Mouse (Mus musculus): ENCODE results near the gene Pax3. TPM values are rescaled to one million over a fixed set of nuclear protein-coding genes. Genes with fewer than 3 reads are reported as not detected.
A peak's percentile ranks its signal among the peaks of the same experiment; 100 is the strongest.

Pax3 gene
- polyA plus RNA-seq, 1 experiment from 2014 or later = 82.3 TPM

DNA sequence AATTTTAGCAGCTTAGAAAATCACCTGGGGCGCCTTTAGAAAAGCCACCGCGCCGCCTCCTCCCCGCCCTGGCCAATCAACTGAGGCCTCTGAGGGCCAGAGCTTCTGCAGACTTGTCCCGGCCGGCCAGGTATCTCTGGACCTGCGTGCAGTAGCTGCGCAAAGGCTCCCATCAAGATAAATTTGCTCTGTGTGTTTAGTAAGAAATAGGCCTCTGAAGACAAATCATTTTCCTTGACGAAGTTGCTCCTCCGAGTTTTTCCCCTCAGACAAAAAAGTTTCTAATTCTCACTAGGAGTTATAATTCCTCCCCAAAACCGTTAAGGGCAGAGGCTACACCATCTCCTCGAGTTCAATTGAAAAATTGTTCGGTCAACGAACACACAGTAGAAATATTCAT, 13.6 kb upstream of the Pax3 start:
- Histone ChIP-seq H3K9me3 (no peaks in the 10 kb centered on the region), H3K4me3 (peak overlapping the region; percentile 6; the same call in 1 of the 2 replicates), H3K9ac (peak overlapping the region; percentile 6; the same call in 1 of the 2 replicates), H3K4me1 (peaks cover 9% of the 10 kb centered on the region), H3K27me3 (peaks cover 94% of the 10 kb centered on the region), H3K27ac (no peak overlapping the region), H3K36me3 (no peaks in the 10 kb centered on the region), H3K4me2 (peak overlapping the region; percentile 41)
- ATAC-seq (ENCODE audit: insufficient number of reproducible peaks, insufficient read depth, low FRiP score, low TSS enrichment, low read depth) = no peak
- WGBS = under 1% methylated on average over 15 of the region's 15 CpGs

DNA sequence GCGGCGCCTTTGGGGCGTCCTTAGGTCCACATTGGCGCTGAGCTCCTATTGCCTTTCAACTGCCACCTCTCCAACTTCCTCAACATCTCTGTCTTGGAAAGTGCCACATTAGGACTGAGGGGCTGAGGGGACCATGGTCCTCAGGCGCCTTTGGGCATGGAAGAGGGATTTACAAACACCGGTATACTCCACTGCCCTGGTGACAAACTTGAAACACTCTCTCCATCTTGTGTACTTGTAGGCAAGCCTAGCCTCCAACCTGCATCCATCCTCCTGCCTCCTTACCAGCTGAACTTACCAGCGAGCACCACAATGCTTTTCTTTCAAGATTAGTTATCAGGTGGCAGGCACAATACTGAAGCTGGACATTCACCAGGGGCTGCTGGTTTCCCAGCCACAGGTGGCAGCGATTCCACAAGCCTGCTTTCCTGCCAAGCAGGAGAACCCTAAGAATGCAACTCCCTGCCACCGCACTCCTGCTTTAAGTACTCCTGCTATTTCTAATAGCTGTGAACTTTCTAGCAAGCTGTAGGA, 11.4 kb upstream of the Pax3 start:
- WGBS = 30% methylated on average over 9 of the region's 9 CpGs
- Histone ChIP-seq H3K4me3 (no peak overlapping the region), H3K4me1 (peaks cover 13% of the 10 kb centered on the region), H3K9me3 (no peaks in the 10 kb centered on the region), H3K27me3 (peaks cover 96% of the 10 kb centered on the region), H3K4me2 (no peak overlapping the region), H3K36me3 (no peaks in the 10 kb centered on the region), H3K27ac (no peak overlapping the region), H3K9ac (no peak overlapping the region)
- no peak for ATAC-seq (ENCODE audit: insufficient number of reproducible peaks, insufficient read depth, low FRiP score, low TSS enrichment, low read depth)

DNA sequence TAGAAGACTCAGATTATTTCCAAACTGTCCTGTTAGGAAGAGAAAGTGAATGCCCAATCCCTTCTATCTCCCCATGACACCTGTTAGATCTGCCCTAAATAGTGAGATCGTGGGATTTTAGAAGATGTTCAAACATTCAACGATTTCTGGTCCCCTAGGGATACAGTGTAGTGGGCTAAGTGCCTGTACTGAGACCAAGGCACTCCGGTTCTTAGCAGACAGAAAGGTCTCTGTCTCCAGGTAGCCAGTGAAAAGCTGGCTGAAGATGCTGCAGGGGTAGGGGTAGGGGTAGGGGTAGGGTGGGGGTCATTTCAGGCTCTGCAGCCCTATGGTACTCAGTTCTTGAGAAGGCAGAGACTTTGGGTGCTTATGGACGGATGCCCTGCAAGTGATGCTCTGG, 7.4 kb upstream of the Pax3 start:
- no peaks in the 10 kb centered on the region for H3K36me3 ChIP-seq
- peaks cover 32% of the 10 kb centered on the region for H3K4me1 ChIP-seq
- peak overlapping the region; percentile 45 for H3K4me3 ChIP-seq
- H3K27ac ChIP-seq = no peak overlapping the region
- peaks cover 88% of the 10 kb centered on the region for H3K27me3 ChIP-seq
- H3K4me2 ChIP-seq = peak overlapping the region; percentile 70
- peak overlapping the region; percentile 70; the same call in 1 of the 2 replicates for H3K9ac ChIP-seq
- 45% methylated on average over 4 of the region's 4 CpGs for WGBS
- ATAC-seq (ENCODE audit: insufficient number of reproducible peaks, insufficient read depth, low FRiP score, low TSS enrichment, low read depth) = no peak
- no peaks in the 10 kb centered on the region for H3K9me3 ChIP-seq

DNA sequence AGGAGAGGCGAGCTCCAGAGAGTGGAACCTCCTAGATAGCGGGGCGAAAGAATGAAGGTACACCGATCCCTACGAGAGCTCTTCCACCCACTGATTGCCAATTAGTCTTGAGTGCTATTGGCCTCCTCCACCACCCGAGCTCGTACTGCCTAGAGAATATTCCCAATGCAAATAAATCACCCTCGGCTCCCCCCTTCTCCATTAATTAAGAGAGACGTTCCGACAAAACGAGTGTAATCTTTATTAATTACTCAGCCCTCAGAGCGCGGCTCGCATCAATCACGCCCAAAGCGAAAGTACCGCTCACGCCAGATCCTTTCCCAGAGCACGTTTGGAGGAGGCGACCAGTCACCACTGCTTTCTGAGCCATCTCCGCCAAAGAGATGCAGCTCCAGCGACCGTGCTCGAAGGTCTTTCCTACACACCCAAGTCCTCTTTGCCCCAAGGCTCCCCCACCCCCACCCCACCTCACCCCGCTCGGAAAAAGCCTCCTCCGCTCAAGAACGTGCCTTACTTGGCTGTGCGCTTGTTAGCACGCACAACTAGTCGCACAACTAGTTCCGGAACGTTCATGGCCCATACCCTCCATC, 6.8 kb upstream of the Pax3 start:
- under 1% methylated on average over 33 of the region's 33 CpGs for WGBS
- Histone ChIP-seq H3K27me3 (peaks cover 88% of the 10 kb centered on the region), H3K9me3 (no peaks in the 10 kb centered on the region), H3K4me2 (peak overlapping the region; percentile 70), H3K27ac (peak overlapping the region; percentile 64), H3K4me1 (peaks cover 37% of the 10 kb centered on the region), H3K9ac (peak overlapping the region; percentile 70), H3K36me3 (no peaks in the 10 kb centered on the region), H3K4me3 (peak overlapping the region; percentile 45)
- ATAC-seq (ENCODE audit: insufficient number of reproducible peaks, insufficient read depth, low FRiP score, low TSS enrichment, low read depth) = 0 out of 2 replicates have a peak, but pooled peaks have one; percentile 23

DNA sequence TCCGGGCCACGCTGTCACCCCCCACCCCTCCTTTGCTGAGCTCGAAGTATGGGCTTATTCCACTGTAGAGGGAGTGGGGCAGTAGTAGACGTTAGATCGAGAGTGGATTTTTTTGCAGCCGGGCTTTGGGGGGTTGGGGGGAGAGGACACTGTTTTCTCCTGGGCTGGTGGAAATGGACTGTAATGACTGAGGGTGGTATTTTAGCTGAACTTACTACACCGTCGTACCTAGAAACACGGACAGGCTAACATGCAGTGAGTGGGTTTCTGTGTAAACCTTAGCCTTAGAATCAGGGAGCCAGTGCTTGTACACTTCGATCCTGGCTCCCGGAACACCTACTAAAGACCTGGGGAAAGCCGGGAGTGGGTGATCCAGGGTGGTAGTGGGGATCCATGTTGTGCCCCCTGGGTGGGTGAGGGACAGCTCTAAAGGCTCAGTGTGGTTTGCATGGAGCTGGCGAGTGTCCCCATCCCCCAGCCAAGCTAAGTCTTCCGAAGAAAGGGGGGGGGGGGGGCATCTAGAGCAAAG, 6.2 kb upstream of the Pax3 start:
- H3K9me3 ChIP-seq = no peaks in the 10 kb centered on the region
- H3K4me2 ChIP-seq = peak overlapping the region; percentile 70
- 2% methylated on average over 14 of the region's 14 CpGs for WGBS
- H3K27ac ChIP-seq = peak overlapping the region; percentile 64
- peaks cover 85% of the 10 kb centered on the region for H3K27me3 ChIP-seq
- peak overlapping the region; percentile 45 for H3K4me3 ChIP-seq
- no peak for ATAC-seq (ENCODE audit: insufficient number of reproducible peaks, insufficient read depth, low FRiP score, low TSS enrichment, low read depth)
- peak overlapping the region; percentile 70 for H3K9ac ChIP-seq
- H3K36me3 ChIP-seq = no peaks in the 10 kb centered on the region
- H3K4me1 ChIP-seq = peaks cover 42% of the 10 kb centered on the region

DNA sequence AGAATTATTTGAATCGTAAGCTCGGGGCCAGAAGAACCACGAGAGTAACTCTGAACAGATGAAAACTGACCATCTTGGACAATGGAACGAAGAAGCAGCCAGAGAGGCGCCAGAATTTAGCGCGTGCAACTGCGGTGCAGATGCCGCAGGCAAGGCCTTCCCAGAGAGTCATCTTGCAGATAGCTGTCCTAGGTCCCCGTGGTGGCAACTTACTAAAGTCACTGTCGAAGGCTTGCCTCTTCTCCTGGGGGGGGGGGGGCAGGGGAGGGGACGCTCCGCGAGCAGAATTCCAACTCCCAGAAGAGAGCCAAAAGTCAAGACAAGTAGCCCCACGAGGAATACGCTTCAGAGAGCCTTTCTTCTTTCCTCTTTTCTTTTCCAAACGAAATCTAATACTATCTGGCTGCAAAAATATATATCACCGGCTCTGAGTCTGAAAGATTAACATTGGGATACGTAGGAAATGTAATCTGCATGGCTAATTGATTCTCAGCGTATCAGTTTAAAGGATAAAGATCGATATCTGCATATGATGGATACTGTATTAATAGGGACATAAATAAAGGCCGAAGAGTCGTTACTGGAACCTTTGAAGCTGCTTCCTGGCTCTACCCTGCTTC, 5.6 kb upstream of the Pax3 start:
- H3K9me3 ChIP-seq = no peaks in the 10 kb centered on the region
- H3K27me3 ChIP-seq = peaks cover 85% of the 10 kb centered on the region
- H3K4me2 ChIP-seq = peak overlapping the region; percentile 70
- H3K4me3 ChIP-seq = peak overlapping the region; percentile 45
- H3K4me1 ChIP-seq = peaks cover 46% of the 10 kb centered on the region
- H3K27ac ChIP-seq = peak overlapping the region; percentile 64; the same call in 1 of the 2 replicates
- H3K9ac ChIP-seq = peak overlapping the region; percentile 70
- WGBS = 3% methylated on average over 23 of the region's 23 CpGs
- H3K36me3 ChIP-seq = no peaks in the 10 kb centered on the region
- no peak for ATAC-seq (ENCODE audit: insufficient number of reproducible peaks, insufficient read depth, low FRiP score, low TSS enrichment, low read depth)

DNA sequence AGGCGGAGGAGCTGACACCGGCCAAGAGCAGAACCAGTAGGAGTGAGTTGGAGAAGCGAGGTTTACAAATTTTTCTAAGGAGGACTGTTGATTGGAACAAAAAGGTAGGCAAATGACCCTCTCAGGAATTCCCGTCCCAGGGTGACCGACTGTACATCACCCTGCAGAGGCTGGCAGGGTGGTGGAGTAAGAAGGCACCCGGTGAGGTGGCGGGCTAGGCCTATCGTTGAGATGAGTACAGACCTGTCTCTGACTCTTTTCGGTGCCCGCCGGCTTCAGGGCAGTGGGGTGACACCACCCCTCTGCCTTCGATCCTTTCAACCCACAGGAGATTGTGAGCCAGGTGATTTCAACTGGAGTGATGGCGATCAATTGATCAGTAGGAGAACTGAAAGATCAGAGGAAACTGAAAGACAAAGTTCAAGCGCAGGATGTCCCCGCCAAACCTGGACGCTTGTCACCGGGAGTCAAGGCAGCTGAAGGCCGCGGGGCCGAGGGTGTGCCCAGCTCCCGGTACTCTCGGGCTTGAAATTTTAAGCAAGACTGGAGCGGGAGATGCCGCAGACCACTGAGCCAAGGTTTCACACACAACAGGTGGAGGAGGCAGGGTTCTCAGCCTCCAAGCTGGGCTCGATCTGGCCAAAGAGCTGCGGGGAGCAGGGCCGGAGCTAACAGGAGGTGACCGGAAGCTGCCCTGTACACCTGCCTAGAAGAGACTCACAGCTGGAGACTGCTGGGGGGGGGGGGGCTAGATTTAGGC, 4.5 kb upstream of the Pax3 start:
- peaks cover 52% of the 10 kb centered on the region for H3K4me1 ChIP-seq
- H3K27me3 ChIP-seq = peaks cover 85% of the 10 kb centered on the region
- peak overlapping the region; percentile 48 for H3K27ac ChIP-seq
- peak overlapping the region; percentile 35 for H3K4me3 ChIP-seq
- WGBS = 7% methylated on average over 28 of the region's 28 CpGs
- peak overlapping the region; percentile 61 for H3K9ac ChIP-seq
- H3K36me3 ChIP-seq = no peaks in the 10 kb centered on the region
- no peak for ATAC-seq (ENCODE audit: insufficient number of reproducible peaks, insufficient read depth, low FRiP score, low TSS enrichment, low read depth)
- H3K9me3 ChIP-seq = no peaks in the 10 kb centered on the region
- H3K4me2 ChIP-seq = peak overlapping the region; percentile 84

DNA sequence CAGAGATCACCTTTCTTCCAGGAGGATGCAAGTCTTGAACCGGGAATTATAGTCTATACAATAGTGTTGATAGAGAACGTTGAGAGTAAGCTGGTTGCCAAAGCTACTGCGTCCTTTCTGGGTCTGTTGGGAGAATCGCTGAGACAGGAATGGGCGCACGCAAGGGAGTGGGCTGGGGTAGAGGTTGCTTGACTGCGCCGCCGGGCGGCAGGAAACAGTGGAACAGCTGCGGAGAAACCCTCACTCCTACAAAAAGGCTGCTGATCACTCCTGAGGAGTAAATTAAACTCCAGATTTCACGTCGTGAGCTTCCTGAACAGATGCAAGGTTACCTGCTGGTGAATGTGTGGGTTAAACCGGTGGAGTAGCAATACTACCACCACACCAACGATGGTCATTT, 3.3 kb upstream of the Pax3 start:
- Histone ChIP-seq H3K4me1 (peaks cover 52% of the 10 kb centered on the region), H3K27ac (peak overlapping the region; percentile 33; the same call in 1 of the 2 replicates), H3K4me2 (peak overlapping the region; percentile 84), H3K36me3 (no peaks in the 10 kb centered on the region), H3K4me3 (peak overlapping the region; percentile 35), H3K9me3 (no peaks in the 10 kb centered on the region), H3K27me3 (peaks cover 76% of the 10 kb centered on the region), H3K9ac (peak overlapping the region; percentile 57)
- ATAC-seq (ENCODE audit: insufficient number of reproducible peaks, insufficient read depth, low FRiP score, low TSS enrichment, low read depth) = no peak
- WGBS = 5% methylated on average over 15 of the region's 15 CpGs

DNA sequence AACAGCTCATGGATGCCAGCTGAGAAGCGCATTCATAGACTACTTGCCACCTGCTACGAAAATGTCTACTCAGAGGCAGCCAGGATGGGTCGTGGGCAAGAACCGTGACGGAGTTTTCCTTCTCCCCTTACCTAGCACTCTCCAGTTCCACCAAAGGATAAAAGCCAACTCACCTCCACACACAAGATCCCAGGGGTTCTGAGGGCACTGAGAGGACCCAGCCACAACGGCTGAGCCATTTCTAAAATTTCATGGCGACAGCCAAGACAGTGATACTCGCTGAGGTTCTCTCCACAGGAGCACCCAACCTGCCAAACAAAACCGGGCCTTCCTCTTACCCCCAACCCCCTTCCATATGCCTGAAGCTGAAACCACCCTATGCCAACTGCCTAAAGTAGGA, 2.3 kb upstream of the Pax3 start:
- 18% methylated on average over 9 of the region's 9 CpGs for WGBS
- H3K27me3 ChIP-seq = peaks cover 69% of the 10 kb centered on the region
- H3K36me3 ChIP-seq = no peaks in the 10 kb centered on the region
- H3K4me3 ChIP-seq = 0 out of 2 replicates have a peak overlapping the region, but pooled peaks have one; percentile 6
- 0 out of 2 replicates have a peak overlapping the region, but pooled peaks have one; percentile 95 for H3K9ac ChIP-seq
- H3K27ac ChIP-seq = no peak overlapping the region
- ATAC-seq (ENCODE audit: insufficient number of reproducible peaks, insufficient read depth, low FRiP score, low TSS enrichment, low read depth) = no peak
- H3K4me1 ChIP-seq = peaks cover 51% of the 10 kb centered on the region
- no peaks in the 10 kb centered on the region for H3K9me3 ChIP-seq
- peak overlapping the region; percentile 84 for H3K4me2 ChIP-seq

DNA sequence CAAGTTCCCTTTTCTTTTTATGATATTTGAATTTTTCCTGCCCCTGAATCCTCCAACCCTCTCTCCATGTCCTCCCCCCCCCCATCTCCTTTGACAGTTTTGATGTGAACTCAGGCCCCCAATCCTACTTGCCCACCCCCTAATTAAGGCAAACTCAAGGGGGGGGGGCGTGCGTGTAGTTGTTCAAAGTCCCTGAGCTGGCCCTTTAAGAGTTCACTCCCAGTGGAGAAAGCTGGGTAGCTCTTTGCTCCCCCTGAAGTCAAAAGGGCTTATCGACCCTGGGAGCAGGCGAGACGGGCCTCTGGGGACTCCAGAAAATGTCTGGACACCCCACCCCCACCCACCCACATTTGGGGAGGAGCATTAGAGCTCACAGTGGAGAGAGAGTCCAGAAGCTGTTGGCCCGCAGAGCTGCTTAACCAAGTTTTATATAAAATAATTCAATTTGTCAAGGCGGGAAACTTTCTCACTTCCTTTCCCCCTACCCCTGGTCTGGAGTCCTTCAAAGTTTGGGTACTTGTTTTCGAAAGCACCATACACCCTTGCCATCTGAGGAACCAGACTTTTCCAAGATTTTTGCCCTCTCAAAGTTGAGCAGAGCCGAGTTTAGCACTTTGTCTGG, 1.5 kb upstream of the Pax3 start:
- Histone ChIP-seq H3K4me1 (peaks cover 51% of the 10 kb centered on the region), H3K9me3 (no peaks in the 10 kb centered on the region), H3K36me3 (no peaks in the 10 kb centered on the region), H3K27ac (peak overlapping the region; percentile 98; the same call in 1 of the 2 replicates), H3K9ac (peak overlapping the region; percentile 95; the same call in 1 of the 2 replicates), H3K4me2 (peak overlapping the region; percentile 84), H3K4me3 (peak overlapping the region; percentile 74), H3K27me3 (peaks cover 63% of the 10 kb centered on the region)
- WGBS = 6% methylated on average over 9 of the region's 9 CpGs
- ATAC-seq (ENCODE audit: insufficient number of reproducible peaks, insufficient read depth, low FRiP score, low TSS enrichment, low read depth) = no peak

All from embryonic facial prominence, embryonic 13.5 days (tissue).